Mouse (Mus musculus) heart, postnatal 0 days (tissue): ENCODE results near the gene Serpinc1. TPM values are rescaled to one million over a fixed set of nuclear protein-coding genes. Genes with fewer than 3 reads are reported as not detected.

Source experiments
- ATAC-seq: fragments of 200-750 bp; cut with Nextera tagmentation; 2 replicates; pipeline ENCODE4 v1.8.0; 2017; ENCODE audit warnings: low read depth, moderate number of reproducible peaks, moderate library complexity; ENCODE audit not compliant: insufficient read depth
- DNase-seq: peaks from one replicate; pipeline ENCODE4 v3.0.0-alpha.2; 2016; ENCODE audit warnings: low spot score
- H3K27ac ChIP-seq: fragments of 300-500 bp; sonication (generic); 2 replicates; pipeline ENCODE4 v1.5.1; 2014; ENCODE audit warnings: low read depth, mild to moderate bottlenecking
- H3K27me3 ChIP-seq: fragments of 300-500 bp; sonication (generic); 2 replicates; pipeline ENCODE4 v1.6.1; 2014; ENCODE audit warnings: low read length, mixed read lengths; ENCODE audit not compliant: control insufficient read depth, insufficient read depth
- H3K36me3 ChIP-seq: fragments of 300-500 bp; sonication (generic); replicated peaks from 2 replicates; pipeline ENCODE4 v1.6.1; 2014; ENCODE audit warnings: low read length, mixed read lengths; ENCODE audit not compliant: control insufficient read depth, insufficient read depth
- H3K4me1 ChIP-seq: fragments of 300-500 bp; sonication (generic); 2 replicates; pipeline ENCODE4 v1.6.1; 2014; ENCODE audit warnings: antibody characterized with exemption; ENCODE audit not compliant: control insufficient read depth, insufficient read depth
- H3K4me2 ChIP-seq: fragments of 300-500 bp; sonication (generic); 2 replicates; pipeline ENCODE4 v1.6.1; 2014; ENCODE audit warnings: low read depth, mild to moderate bottlenecking, low read length, moderate library complexity
- H3K4me3 ChIP-seq: fragments of 300-500 bp; sonication (generic); 2 replicates; pipeline ENCODE4 v1.5.1; 2014; ENCODE audit warnings: low read depth, low read length
- H3K9ac ChIP-seq: fragments of 300-500 bp; sonication (generic); replicated peaks from 2 replicates; pipeline ENCODE4 v1.6.1; 2014; ENCODE audit warnings: low read depth, low read length, mixed read lengths
- H3K9me3 ChIP-seq: fragments of 300-500 bp; sonication (generic); replicated peaks from 2 replicates; pipeline ENCODE4 v1.6.1; 2016; ENCODE audit warnings: low read length; ENCODE audit not compliant: control insufficient read depth
- CTCF ChIP-seq: IDR thresholded peaks from 2 replicates; pipeline ENCODE4 v1.5.1; 2016; ENCODE audit warnings: antibody characterized with exemption, control low read depth, low read depth
- EP300 ChIP-seq: IDR thresholded peaks from 2 replicates; pipeline ENCODE4 v1.6.1; 2016; ENCODE audit warnings: antibody characterized with exemption, low read depth
- WGBS: fragments of 180-500 bp; shearing (Covaris S2); extraction: QIAGEN DNeasy Blood & Tissue Kit; methylation state at CpG from one replicate; pipeline ENCODE4 v1.1.7; 2014; 5-methylcytosine and 5-hydroxymethylcytosine counted together
- polyA plus RNA-seq: library from polyadenylated mRNA; unstranded; fragments of >200 nt; fragmentation: Nextera tagmentation; extraction: Ambion mirVana; gene quantifications from 2 replicates; pipeline ENCODE4 v1.2.1, GENCODE M21; 2015
- total RNA-seq: library from RNA; depleted of rRNA; stranded (reverse); fragments of >200 nt; gene quantifications from 2 replicates; pipeline ENCODE4 v1.2.3, GENCODE M21; 2014; ENCODE audit warnings: low replicate concordance

The Serpinc1 gene
- total and polyA plus RNA-seq, 2 experiments from 2014 or later: 0.53 to 1.5 TPM

GRCm38 (mm10) chr1:161033856-161034434, 55.6 kb downstream of the Serpinc1 start:
- peaks cover 52% of the 10 kb centered on the region for H3K36me3 ChIP-seq
- ATAC-seq (no peak), DNase-seq (no peak)
- TF ChIP-seq CTCF (no peak), EP300 (no peak)
- no peaks in the 10 kb centered on the region for H3K27me3 ChIP-seq
- peak overlapping the region; percentile 81 for H3K4me2 ChIP-seq
- H3K4me3 ChIP-seq: peak overlapping the region; percentile 83
- H3K4me1 ChIP-seq: peaks cover 14% of the 10 kb centered on the region
- peak overlapping the region; percentile 94 for H3K27ac ChIP-seq
- peak overlapping the region; percentile 84 for H3K9ac ChIP-seq
- WGBS: under 1% methylated on average over 21 of the region's 21 CpGs
- no peaks in the 10 kb centered on the region for H3K9me3 ChIP-seq

GRCm38 (mm10) chr1:161034435-161035280, 56.3 kb downstream of the Serpinc1 start, which contains the start of gene Zbtb37:
Gene Zbtb37 (minus strand): TSS chr1:161034849.
- H3K27ac ChIP-seq: peak within 1 kb of the TSS; percentile 94
- H3K36me3 ChIP-seq: peaks cover 47% of the 10 kb centered on the region
- ATAC-seq (peak; percentile 91), DNase-seq (peak; percentile 99)
- peak within 1 kb of the TSS; percentile 83 for H3K4me3 ChIP-seq
- H3K27me3 ChIP-seq: no peaks in the 10 kb centered on the region
- H3K9ac ChIP-seq: peak within 1 kb of the TSS; percentile 84
- H3K4me2 ChIP-seq: peak within 1 kb of the TSS; percentile 81
- peaks cover 14% of the 10 kb centered on the region for H3K4me1 ChIP-seq
- TF ChIP-seq CTCF (no peak), EP300 (peak; percentile 75)
- no peaks in the 10 kb centered on the region for H3K9me3 ChIP-seq
- WGBS: 1% methylated on average over 75 of the region's 76 CpGs

GRCm38 (mm10) chr1:161035281-161035785, 56.9 kb downstream of the Serpinc1 start:
- no peaks in the 10 kb centered on the region for H3K27me3 ChIP-seq
- peak overlapping the region; percentile 81 for H3K4me2 ChIP-seq
- H3K36me3 ChIP-seq: peaks cover 40% of the 10 kb centered on the region
- H3K9ac ChIP-seq: peak overlapping the region; percentile 84
- peak overlapping the region; percentile 83 for H3K4me3 ChIP-seq
- WGBS: 0% methylated on average over 14 of the region's 14 CpGs
- no peak for TF ChIP-seq CTCF
- peak; percentile 7; the same call in 1 of the 2 replicates for TF ChIP-seq EP300
- H3K9me3 ChIP-seq: no peaks in the 10 kb centered on the region
- DNase-seq (peak; percentile 45), ATAC-seq (peak; percentile 39)
- peak overlapping the region; percentile 94 for H3K27ac ChIP-seq
- H3K4me1 ChIP-seq: peaks cover 14% of the 10 kb centered on the region

- DNase-seq (no peak), ATAC-seq (no peak)
- Histone ChIP-seq H3K9ac (peak overlapping the region; percentile 84), H3K27me3 (no peaks in the 10 kb centered on the region), H3K27ac (peak overlapping the region; percentile 94), H3K4me2 (peak overlapping the region; percentile 81), H3K9me3 (no peaks in the 10 kb centered on the region), H3K4me3 (peak overlapping the region; percentile 83), H3K36me3 (peaks cover 39% of the 10 kb centered on the region), H3K4me1 (peaks cover 14% of the 10 kb centered on the region)
- under 1% methylated on average over 6 of the region's 6 CpGs for WGBS
- TF ChIP-seq CTCF (no peak), EP300 (no peak)
Observed at GRCm38 (mm10) chr1:161035786-161036404, 57.5 kb downstream of the Serpinc1 start.

- DNase-seq: no peak
- peak overlapping the region; percentile 83 for H3K4me3 ChIP-seq
- peak overlapping the region; percentile 94 for H3K27ac ChIP-seq
- H3K9me3 ChIP-seq: no peaks in the 10 kb centered on the region
- H3K4me2 ChIP-seq: peak overlapping the region; percentile 81
- H3K27me3 ChIP-seq: no peaks in the 10 kb centered on the region
- H3K9ac ChIP-seq: peak overlapping the region; percentile 84
- WGBS: 0% methylated on average over 5 of the region's 5 CpGs
- no peak for TF ChIP-seq CTCF
- TF ChIP-seq EP300: no peak
- peaks cover 34% of the 10 kb centered on the region for H3K36me3 ChIP-seq
- H3K4me1 ChIP-seq: peaks cover 14% of the 10 kb centered on the region
- no peak for ATAC-seq
Observed at GRCm38 (mm10) chr1:161036411-161036841, 58.0 kb downstream of the Serpinc1 start.
